Mouse (Mus musculus): ENCODE data around the gene Hes2. TPM values are rescaled to one million over a fixed set of nuclear protein-coding genes. Genes with fewer than 3 reads are reported as not detected.
A peak's percentile ranks its signal among the peaks of the same experiment; 100 is the strongest.

The Hes2 gene
- polyA plus RNA-seq, 1 experiment, result 0.73 TPM

GRCm38 (mm10) chr4:152176638-152177037 is 18.0 kb downstream of the Hes2 start:
- no peaks in the 10 kb centered on the region for H3K27me3 ChIP-seq (ENCODE audit: control insufficient read depth, insufficient read depth, low read length)
- H3K27ac ChIP-seq (ENCODE audit: control insufficient read depth, insufficient read depth, low read depth, low read length), result no peak overlapping the region
- no peak overlapping the region for H3K4me3 ChIP-seq (ENCODE audit: control insufficient read depth, low read depth, low read length)
- no peak for TF ChIP-seq CTCF (IDR thresholded peaks at IDR 0.05; ENCODE audit: control insufficient read depth, insufficient read depth, insufficient replicate concordance, low read depth, low read length)
- no peak for TF ChIP-seq POLR2A (IDR thresholded peaks at IDR 0.05; ENCODE audit: control insufficient read depth, low read depth, low read length)
- peaks cover 16% of the 10 kb centered on the region for H3K4me1 ChIP-seq (ENCODE audit: control insufficient read depth, insufficient read depth, low read length)
- H3K36me3 ChIP-seq (ENCODE audit: control insufficient read depth, insufficient read depth, low read length), result no peaks in the 10 kb centered on the region; the same call in 1 of the 2 replicates

- Histone ChIP-seq H3K36me3 (ENCODE audit: control insufficient read depth, insufficient read depth, low read length) (no peaks in the 10 kb centered on the region; the same call in 1 of the 2 replicates), H3K27ac (ENCODE audit: control insufficient read depth, insufficient read depth, low read depth, low read length) (peak overlapping the region; percentile 83), H3K27me3 (ENCODE audit: control insufficient read depth, insufficient read depth, low read length) (no peaks in the 10 kb centered on the region), H3K4me1 (ENCODE audit: control insufficient read depth, insufficient read depth, low read length) (peaks cover 16% of the 10 kb centered on the region), H3K4me3 (ENCODE audit: control insufficient read depth, low read depth, low read length) (peak overlapping the region; percentile 99)
- TF ChIP-seq POLR2A (IDR thresholded peaks at IDR 0.05; ENCODE audit: control insufficient read depth, low read depth, low read length), result no peak
- TF ChIP-seq CTCF (IDR thresholded peaks at IDR 0.05; ENCODE audit: control insufficient read depth, insufficient read depth, insufficient replicate concordance, low read depth, low read length), result no peak
Measured at GRCm38 (mm10) chr4:152177174-152177536, 18.5 kb downstream of the Hes2 start.

- Histone ChIP-seq H3K27me3 (ENCODE audit: control insufficient read depth, insufficient read depth, low read length) (no peaks in the 10 kb centered on the region), H3K4me1 (ENCODE audit: control insufficient read depth, insufficient read depth, low read length) (peaks cover 16% of the 10 kb centered on the region), H3K36me3 (ENCODE audit: control insufficient read depth, insufficient read depth, low read length) (no peaks in the 10 kb centered on the region; the same call in 1 of the 2 replicates), H3K4me3 (ENCODE audit: control insufficient read depth, low read depth, low read length) (peak within 1 kb of the TSS; percentile 99), H3K27ac (ENCODE audit: control insufficient read depth, insufficient read depth, low read depth, low read length) (peak within 1 kb of the TSS; percentile 95)
- TF ChIP-seq CTCF (IDR thresholded peaks at IDR 0.05; ENCODE audit: control insufficient read depth, insufficient read depth, insufficient replicate concordance, low read depth, low read length), result no peak
- TF ChIP-seq POLR2A (IDR thresholded peaks at IDR 0.05; ENCODE audit: control insufficient read depth, low read depth, low read length), result peak; percentile 60
Measured at GRCm38 (mm10) chr4:152177537-152178343, 19.1 kb downstream of the Hes2 start, which contains the start of gene Acot7. TSS of gene Acot7 (plus strand) at chr4:152178134.

GRCm38 (mm10) chr4:152178344-152178864 is 19.7 kb downstream of the Hes2 start:
- Histone ChIP-seq H3K4me1 (ENCODE audit: control insufficient read depth, insufficient read depth, low read length) (peaks cover 16% of the 10 kb centered on the region), H3K4me3 (ENCODE audit: control insufficient read depth, low read depth, low read length) (peak overlapping the region; percentile 99), H3K27ac (ENCODE audit: control insufficient read depth, insufficient read depth, low read depth, low read length) (peak overlapping the region; percentile 95), H3K36me3 (ENCODE audit: control insufficient read depth, insufficient read depth, low read length) (no peaks in the 10 kb centered on the region; the same call in 1 of the 2 replicates), H3K27me3 (ENCODE audit: control insufficient read depth, insufficient read depth, low read length) (no peaks in the 10 kb centered on the region)
- TF ChIP-seq CTCF (IDR thresholded peaks at IDR 0.05; ENCODE audit: control insufficient read depth, insufficient read depth, insufficient replicate concordance, low read depth, low read length) (no peak), POLR2A (IDR thresholded peaks at IDR 0.05; ENCODE audit: control insufficient read depth, low read depth, low read length) (no peak; the same call in 1 of the 2 replicates)

- H3K36me3 ChIP-seq (ENCODE audit: control insufficient read depth, insufficient read depth, low read length), result no peaks in the 10 kb centered on the region; the same call in 1 of the 2 replicates
- TF ChIP-seq CTCF (IDR thresholded peaks at IDR 0.05; ENCODE audit: control insufficient read depth, insufficient read depth, insufficient replicate concordance, low read depth, low read length) (no peak), POLR2A (IDR thresholded peaks at IDR 0.05; ENCODE audit: control insufficient read depth, low read depth, low read length) (no peak)
- peak overlapping the region; percentile 99 for H3K4me3 ChIP-seq (ENCODE audit: control insufficient read depth, low read depth, low read length)
- H3K4me1 ChIP-seq (ENCODE audit: control insufficient read depth, insufficient read depth, low read length), result peaks cover 16% of the 10 kb centered on the region
- H3K27me3 ChIP-seq (ENCODE audit: control insufficient read depth, insufficient read depth, low read length), result no peaks in the 10 kb centered on the region
- peak overlapping the region; percentile 95 for H3K27ac ChIP-seq (ENCODE audit: control insufficient read depth, insufficient read depth, low read depth, low read length)
Measured at GRCm38 (mm10) chr4:152178916-152179705, 20.4 kb downstream of the Hes2 start.

- Histone ChIP-seq H3K36me3 (ENCODE audit: control insufficient read depth, insufficient read depth, low read length) (no peaks in the 10 kb centered on the region; the same call in 1 of the 2 replicates), H3K4me3 (ENCODE audit: control insufficient read depth, low read depth, low read length) (no peak overlapping the region), H3K27me3 (ENCODE audit: control insufficient read depth, insufficient read depth, low read length) (no peaks in the 10 kb centered on the region), H3K4me1 (ENCODE audit: control insufficient read depth, insufficient read depth, low read length) (peaks cover 16% of the 10 kb centered on the region), H3K27ac (ENCODE audit: control insufficient read depth, insufficient read depth, low read depth, low read length) (no peak overlapping the region)
- TF ChIP-seq CTCF (IDR thresholded peaks at IDR 0.05; ENCODE audit: control insufficient read depth, insufficient read depth, insufficient replicate concordance, low read depth, low read length) (no peak), POLR2A (IDR thresholded peaks at IDR 0.05; ENCODE audit: control insufficient read depth, low read depth, low read length) (no peak)
Measured at GRCm38 (mm10) chr4:152179946-152180660, 21.4 kb downstream of the Hes2 start.

Measured in testis, adult 2 months (tissue).